Mouse (Mus musculus): ENCODE measurements at regions not wholly inside any gene's neighbourhood (a gene's known extent, or its start where the extent isn't known, plus 50 kb on each side); places are given as distances from the start of the nearest gene placed in this dataset.

DNA sequence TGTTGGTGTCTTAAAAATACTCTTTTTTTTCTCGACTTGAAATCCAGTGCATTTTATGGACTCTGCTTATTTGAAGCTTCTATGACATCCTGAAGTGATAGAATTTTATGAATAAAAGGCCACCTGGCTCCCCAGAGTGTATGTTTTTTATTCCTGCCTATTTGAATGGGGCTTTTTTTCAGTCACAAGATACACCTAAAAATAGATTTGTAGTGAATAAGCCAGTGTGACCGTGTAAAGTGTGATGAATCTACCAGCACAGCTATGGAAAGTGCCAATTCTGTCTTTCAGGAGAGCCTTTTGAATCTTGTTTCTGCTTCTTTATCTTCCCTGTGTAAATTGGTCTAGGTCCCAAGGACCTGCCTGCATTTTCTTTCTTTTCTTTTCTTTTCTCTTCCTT, 119.8 kb upstream of the Pex5l start:
- no peak for DNase-seq (ENCODE audit: low spot score)

- DNase-seq (ENCODE audit: low spot score) = no peak
Measured at GRCm38 (mm10) chr3:33219271-33220065, 76.4 kb upstream of the Pex5l start.

GRCm38 (mm10) chr3:33218291-33218690, 75.2 kb upstream of the Pex5l start:
- no peak for DNase-seq (ENCODE audit: low spot score)

- DNase-seq (ENCODE audit: low spot score) = no peak
Measured at GRCm38 (mm10) chr3:33217360-33218034, 74.5 kb upstream of the Pex5l start.

- DNase-seq (ENCODE audit: low spot score) = no peak
Measured at GRCm38 (mm10) chr3:33211224-33211817, 68.3 kb upstream of the Pex5l start.
